Mouse (Mus musculus): Measurements from ENCODE around the gene Oxld1.

DNA sequence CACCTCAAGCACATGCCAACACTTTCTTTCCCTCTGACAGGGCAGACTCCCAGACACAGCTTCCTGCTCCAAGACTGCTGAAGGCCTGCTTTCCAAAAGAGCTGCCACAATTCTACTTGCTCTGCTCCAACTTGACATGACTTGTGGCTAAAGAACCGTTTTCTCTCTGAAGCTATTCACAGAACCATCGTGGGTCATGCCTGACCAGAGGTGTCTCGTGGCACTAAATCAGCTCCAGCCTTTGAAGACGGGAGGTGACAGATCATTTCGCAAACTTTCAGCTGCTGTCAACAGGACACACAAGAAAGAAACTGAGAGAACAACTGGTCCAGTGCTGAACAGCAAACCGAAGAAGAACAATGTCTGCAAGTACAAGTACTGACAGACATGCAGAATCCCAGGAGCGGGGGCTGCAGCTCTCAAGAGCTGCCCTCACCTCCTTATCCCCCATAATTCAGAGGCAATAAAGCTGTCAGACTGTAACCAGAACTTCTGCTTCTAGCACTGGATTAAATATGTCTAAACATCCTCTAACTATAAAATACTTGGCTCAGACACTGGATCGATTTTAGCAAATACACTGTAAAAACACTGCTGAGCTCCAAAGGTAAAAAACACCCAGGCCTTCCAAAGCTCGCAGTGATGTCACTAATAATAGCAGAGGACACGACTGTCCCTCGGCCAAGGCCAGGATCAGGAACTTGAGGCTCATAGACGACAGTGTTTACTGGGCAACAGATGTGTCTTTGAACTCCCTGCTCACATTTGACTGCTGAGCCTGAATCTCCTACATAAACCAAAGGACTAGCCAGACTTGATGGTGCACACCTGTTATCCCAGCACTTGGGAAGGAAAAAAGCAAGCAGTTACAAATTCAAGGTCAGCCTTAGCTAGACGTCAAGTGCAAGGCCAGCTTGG lies 35.0 kb downstream of the Oxld1 start:
- TF ChIP-seq CTCF (IDR thresholded peaks at IDR 0.05; ENCODE audit: insufficient read depth, low read length): no peak
- TF ChIP-seq POLR2A (IDR thresholded peaks at IDR 0.05; ENCODE audit: borderline replicate concordance, extremely low read depth, low read depth, low read length): no peak
